Mouse (Mus musculus) thymus, postnatal 0 days (tissue): Measurements from ENCODE around the gene Kctd14. TPM values are rescaled to one million over a fixed set of nuclear protein-coding genes. Genes with fewer than 3 reads are reported as not detected.

Experiments
- DNase-seq: peaks from one replicate; pipeline ENCODE4 v3.0.0-alpha.2; 2015; ENCODE audit warnings: low spot score
- polyA plus RNA-seq: library from polyadenylated mRNA; unstranded; fragments of >200 nt; fragmentation: Nextera tagmentation; extraction: Ambion mirVana; gene quantifications from 2 replicates; pipeline ENCODE4 v1.2.1, GENCODE M21; 2015

Kctd14 gene
- polyA plus RNA-seq, 1 experiment from 2014 or later, result 2.3 TPM

GRCm38 (mm10) chr7:97438986-97439385, 12.1 kb upstream of the Kctd14 start:
- no peak for DNase-seq

GRCm38 (mm10) chr7:97446171-97446925, 4.8 kb upstream of the Kctd14 start:
- DNase-seq, result peak; percentile 39

GRCm38 (mm10) chr7:97447050-97447531, 4.0 kb upstream of the Kctd14 start:
- DNase-seq, result no peak

GRCm38 (mm10) chr7:97452196-97452595, 1.1 kb downstream of the Kctd14 start:
- peak; percentile 42 for DNase-seq

- DNase-seq, result peak; percentile 30
Measured at GRCm38 (mm10) chr7:97453141-97453921, 2.2 kb downstream of the Kctd14 start.

GRCm38 (mm10) chr7:97454795-97455194, 3.7 kb downstream of the Kctd14 start:
- DNase-seq, result no peak

- DNase-seq, result peak; percentile 8
Measured at GRCm38 (mm10) chr7:97455577-97455976, 4.5 kb downstream of the Kctd14 start.

GRCm38 (mm10) chr7:97473001-97473400, 21.9 kb downstream of the Kctd14 start:
- no peak for DNase-seq

- DNase-seq, result no peak
Measured at GRCm38 (mm10) chr7:97479349-97479748, 28.2 kb downstream of the Kctd14 start.

- no peak for DNase-seq
Measured at GRCm38 (mm10) chr7:97480290-97480689, 29.2 kb downstream of the Kctd14 start.

- peak; percentile 93 for DNase-seq
Measured at GRCm38 (mm10) chr7:97480821-97481339, 29.8 kb downstream of the Kctd14 start, which contains the start of gene Ints4. Gene Ints4, plus strand, starts transcription at chr7:97480956.

GRCm38 (mm10) chr7:97483378-97483777, 32.3 kb downstream of the Kctd14 start:
- no peak for DNase-seq

GRCm38 (mm10) chr7:97491157-97491556, 40.0 kb downstream of the Kctd14 start:
- no peak for DNase-seq

- no peak for DNase-seq
Measured at GRCm38 (mm10) chr7:97492420-97492819, 41.3 kb downstream of the Kctd14 start.

- no peak for DNase-seq
Measured at GRCm38 (mm10) chr7:97495052-97495451, 43.9 kb downstream of the Kctd14 start.

GRCm38 (mm10) chr7:97500555-97501209, 49.6 kb downstream of the Kctd14 start:
- DNase-seq, result no peak

Other genes starting within 250 kb of the Kctd14 start
- 3.1 and 4.2 TPM in 2 replicates for gene Usp35, start 119.3 kb upstream of the Kctd14 start, polyA plus RNA-seq
- 1.4 and 1.6 TPM in 2 replicates for gene Kctd21, start 119.0 kb upstream of the Kctd14 start, polyA plus RNA-seq
- 31.7 and 35.8 TPM in 2 replicates for gene Alg8, start 79.7 kb upstream of the Kctd14 start, polyA plus RNA-seq
- gene Ndufc2, start 51.3 kb upstream of the Kctd14 start, polyA plus RNA-seq, result 485 and 514 TPM in 2 replicates
- gene Thrsp, start 33.6 kb upstream of the Kctd14 start, polyA plus RNA-seq, result 3.2 and 3.4 TPM in 2 replicates
- gene Ints4, start 29.6 kb downstream of the Kctd14 start, polyA plus RNA-seq, result 32.0 and 34.7 TPM in 2 replicates
- gene Aamdc, start 128.2 kb downstream of the Kctd14 start, polyA plus RNA-seq, result 67.9 and 73.3 TPM in 2 replicates
- 24.3 and 29.2 TPM in 2 replicates for gene Rsf1, start 128.6 kb downstream of the Kctd14 start, polyA plus RNA-seq
- gene Clns1a, start 245.3 kb downstream of the Kctd14 start, polyA plus RNA-seq, result 244 and 247 TPM in 2 replicates